Mouse (Mus musculus) kidney, embryonic 14.5 days (tissue): ENCODE data around the gene Kif3b. TPM values are rescaled to one million over a fixed set of nuclear protein-coding genes. Genes with fewer than 3 reads are reported as not detected.

Source experiments
- ATAC-seq: fragments of 200-750 bp; cut with Nextera tagmentation; 2 replicates; pipeline ENCODE4 v1.8.0; 2017; ENCODE audit warnings: moderate number of reproducible peaks, mild to moderate bottlenecking, moderate TSS enrichment, moderate library complexity; ENCODE audit not compliant: low FRiP score, low TSS enrichment
- H3K27ac ChIP-seq: fragments of 300-500 bp; sonication (generic); 2 replicates; pipeline ENCODE4 v1.5.1; 2014; ENCODE audit warnings: low read depth, mild to moderate bottlenecking, low read length, moderate library complexity, mixed read lengths
- H3K27me3 ChIP-seq: fragments of 300-500 bp; sonication (generic); 2 replicates; pipeline ENCODE4 v1.6.1; 2014; ENCODE audit warnings: mild to moderate bottlenecking, low read length; ENCODE audit not compliant: control insufficient read depth, insufficient read depth
- H3K36me3 ChIP-seq: fragments of 300-500 bp; sonication (generic); 2 replicates; pipeline ENCODE4 v1.6.1; 2014; ENCODE audit warnings: low read length, mixed read lengths; ENCODE audit not compliant: control insufficient read depth, insufficient read depth
- H3K4me1 ChIP-seq: fragments of 300-500 bp; sonication (generic); 2 replicates; pipeline ENCODE4 v1.6.1; 2014; ENCODE audit warnings: low read length, mixed read lengths; ENCODE audit not compliant: control insufficient read depth, insufficient read depth
- H3K4me2 ChIP-seq: fragments of 300-500 bp; sonication (generic); replicated peaks from 2 replicates; pipeline ENCODE4 v1.6.1; 2014; ENCODE audit warnings: low read depth, mild to moderate bottlenecking, low read length
- H3K4me3 ChIP-seq: fragments of 300-500 bp; sonication (generic); 2 replicates; pipeline ENCODE4 v1.5.1; 2014; ENCODE audit warnings: mild to moderate bottlenecking, low read length
- H3K9ac ChIP-seq: fragments of 300-500 bp; sonication (generic); 2 replicates; pipeline ENCODE4 v1.6.1; 2014; ENCODE audit warnings: low read depth, mild to moderate bottlenecking, low read length, moderate library complexity
- H3K9me3 ChIP-seq: fragments of 300-500 bp; sonication (generic); 2 replicates; pipeline ENCODE4 v1.6.1; 2016; ENCODE audit warnings: low read length; ENCODE audit not compliant: control insufficient read depth
- WGBS: fragments of 180-500 bp; shearing (Covaris S2); extraction: QIAGEN DNeasy Blood & Tissue Kit; methylation state at CpG from one replicate; pipeline ENCODE4 v1.1.7; 2014; 5-methylcytosine and 5-hydroxymethylcytosine counted together
- polyA plus RNA-seq: library from polyadenylated mRNA; unstranded; fragments of >200 nt; fragmentation: Nextera tagmentation; extraction: Ambion mirVana; gene quantifications from 2 replicates; pipeline ENCODE4 v1.2.1, GENCODE M21; 2014

Gene Kif3b
- polyA plus RNA-seq = 4.4 and 5.6 TPM in 2 replicates

DNA sequence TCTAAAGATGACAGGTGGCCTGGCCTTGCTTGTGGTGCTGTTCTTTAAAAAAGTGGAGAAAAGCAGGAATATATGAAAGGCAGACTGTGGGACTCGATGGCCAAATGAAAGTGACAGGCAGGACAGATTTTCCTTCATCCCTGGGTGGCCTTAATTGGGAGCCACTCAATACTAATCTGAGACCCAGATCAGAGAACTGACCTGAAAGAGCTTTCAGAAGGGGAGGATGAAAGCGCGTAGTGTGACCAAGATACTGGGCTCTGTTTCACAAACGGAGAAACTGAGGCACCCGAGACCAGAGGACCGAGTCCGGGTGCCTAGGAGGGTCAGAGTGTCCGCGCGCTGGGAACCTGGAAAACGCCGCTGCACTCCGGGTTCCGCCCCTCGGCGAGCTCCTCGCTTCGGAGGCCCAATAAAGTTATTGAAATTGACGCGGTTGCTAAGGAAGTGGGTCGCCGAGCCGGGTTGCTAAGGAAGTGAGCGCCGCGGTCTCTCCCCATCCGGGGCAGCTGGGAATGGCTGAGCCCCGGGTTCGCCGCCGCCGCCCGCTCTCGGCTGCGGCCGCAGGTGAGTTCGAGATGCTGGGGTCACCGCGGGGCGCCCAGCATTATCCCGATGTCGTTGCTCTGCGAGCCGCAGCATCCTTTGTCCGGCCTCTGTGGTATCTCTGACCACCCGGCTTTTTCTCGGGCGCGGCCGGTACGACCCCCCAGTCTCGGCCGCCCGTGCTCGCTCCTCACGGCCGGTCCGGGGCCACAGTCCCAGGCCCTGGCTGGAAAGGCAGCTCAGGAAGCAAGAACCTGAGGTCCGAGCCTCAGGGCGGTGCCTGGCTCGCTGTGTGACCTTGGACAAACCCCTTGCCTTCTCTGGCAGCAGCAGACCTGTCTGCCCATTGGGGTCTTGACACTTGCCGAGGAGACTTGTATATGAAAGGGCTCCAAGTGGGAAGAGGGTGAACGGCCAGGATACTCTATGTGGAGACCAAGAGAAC lies at the start of gene Kif3b:
Gene Kif3b, plus strand, starts transcription at position 476 of the 991 bp plus-strand sequence.
- no peaks in the 10 kb centered on the region for H3K36me3 ChIP-seq
- H3K4me2 ChIP-seq = peak within 1 kb of the TSS; percentile 77
- no peaks in the 10 kb centered on the region for H3K27me3 ChIP-seq
- peaks cover 15% of the 10 kb centered on the region for H3K4me1 ChIP-seq
- H3K9me3 ChIP-seq = no peaks in the 10 kb centered on the region
- under 1% methylated on average over 62 of the region's 63 CpGs for WGBS
- H3K27ac ChIP-seq = peak within 1 kb of the TSS; percentile 37; the same call in 1 of the 2 replicates
- H3K9ac ChIP-seq = peak within 1 kb of the TSS; percentile 91
- peak; percentile 91 for ATAC-seq
- H3K4me3 ChIP-seq = peak within 1 kb of the TSS; percentile 98

DNA sequence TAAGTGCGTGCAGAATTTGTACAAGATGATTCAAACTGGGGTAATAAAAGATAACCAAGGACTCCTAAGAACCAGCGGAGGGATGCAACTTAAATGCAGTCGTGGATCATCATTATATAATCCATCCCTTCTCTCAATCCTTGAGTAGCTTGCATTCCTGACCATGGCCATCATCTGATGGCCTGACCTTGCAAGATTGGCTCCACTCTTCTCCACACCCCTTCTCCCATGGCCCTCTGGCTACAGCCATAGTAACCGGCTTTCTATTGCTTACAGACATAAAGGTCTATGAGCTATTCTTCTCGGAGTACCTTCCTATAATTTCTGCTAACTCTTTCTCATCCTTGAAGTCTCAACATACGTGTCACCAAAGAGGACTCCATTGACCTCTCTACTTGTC lies 49.1 kb upstream of the Kif3b start:
- peak overlapping the region; percentile 91 for H3K4me2 ChIP-seq
- WGBS = 58% methylated on average over 6 of the region's 6 CpGs
- no peaks in the 10 kb centered on the region for H3K9me3 ChIP-seq
- H3K27me3 ChIP-seq = no peaks in the 10 kb centered on the region
- peak overlapping the region; percentile 79 for H3K4me3 ChIP-seq
- H3K9ac ChIP-seq = peak overlapping the region; percentile 91
- no peak for ATAC-seq
- H3K36me3 ChIP-seq = peaks cover 27% of the 10 kb centered on the region
- H3K4me1 ChIP-seq = peaks cover 27% of the 10 kb centered on the region
- no peak overlapping the region for H3K27ac ChIP-seq

- Histone ChIP-seq H3K36me3 (peaks cover 45% of the 10 kb centered on the region), H3K9ac (no peak overlapping the region), H3K4me3 (no peak overlapping the region), H3K4me2 (no peak overlapping the region), H3K27me3 (no peaks in the 10 kb centered on the region), H3K9me3 (no peaks in the 10 kb centered on the region), H3K27ac (no peak overlapping the region), H3K4me1 (no peaks in the 10 kb centered on the region)
- ATAC-seq = no peak
- 89% methylated on average over 5 of the region's 5 CpGs for WGBS
Measured at GRCm38 (mm10) chr2:153249751-153250150, 41.5 kb upstream of the Kif3b start.

DNA sequence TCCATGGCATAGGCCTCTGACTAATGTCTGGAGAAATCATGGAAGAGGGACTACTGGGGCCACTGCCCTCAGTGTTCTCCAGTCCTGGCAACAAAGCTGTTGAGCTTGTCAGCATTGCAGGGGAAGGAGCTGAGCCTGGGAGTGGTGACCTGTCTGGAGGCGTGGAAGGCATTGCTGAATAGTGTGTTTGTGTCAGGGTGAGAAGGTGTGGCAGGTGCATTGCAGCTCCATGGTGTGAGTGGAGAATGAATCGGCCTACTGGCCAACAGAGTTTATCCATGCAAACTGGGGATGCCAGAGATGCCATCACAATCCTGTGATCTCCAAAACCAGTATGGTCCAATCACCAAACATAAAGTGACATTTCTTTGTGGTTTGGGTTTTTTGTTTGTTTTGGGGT lies 34.6 kb upstream of the Kif3b start:
- H3K36me3 ChIP-seq = peaks cover 38% of the 10 kb centered on the region
- no peak overlapping the region for H3K4me2 ChIP-seq
- no peaks in the 10 kb centered on the region for H3K9me3 ChIP-seq
- H3K27me3 ChIP-seq = no peaks in the 10 kb centered on the region
- H3K4me1 ChIP-seq = peaks cover 7% of the 10 kb centered on the region; the same call in 1 of the 2 replicates
- no peak overlapping the region for H3K27ac ChIP-seq
- 86% methylated on average over 2 of the region's 2 CpGs for WGBS
- no peak overlapping the region for H3K9ac ChIP-seq
- no peak overlapping the region for H3K4me3 ChIP-seq
- no peak for ATAC-seq

GRCm38 (mm10) chr2:153259030-153259863 lies 32.0 kb upstream of the Kif3b start:
- 66% methylated on average over 12 of the region's 12 CpGs for WGBS
- Histone ChIP-seq H3K27ac (peak overlapping the region; percentile 24; the same call in 1 of the 2 replicates), H3K9ac (no peak overlapping the region), H3K4me3 (no peak overlapping the region), H3K27me3 (no peaks in the 10 kb centered on the region), H3K4me2 (no peak overlapping the region), H3K9me3 (no peaks in the 10 kb centered on the region), H3K36me3 (peaks cover 44% of the 10 kb centered on the region), H3K4me1 (peaks cover 7% of the 10 kb centered on the region; the same call in 1 of the 2 replicates)
- ATAC-seq = no peak

DNA sequence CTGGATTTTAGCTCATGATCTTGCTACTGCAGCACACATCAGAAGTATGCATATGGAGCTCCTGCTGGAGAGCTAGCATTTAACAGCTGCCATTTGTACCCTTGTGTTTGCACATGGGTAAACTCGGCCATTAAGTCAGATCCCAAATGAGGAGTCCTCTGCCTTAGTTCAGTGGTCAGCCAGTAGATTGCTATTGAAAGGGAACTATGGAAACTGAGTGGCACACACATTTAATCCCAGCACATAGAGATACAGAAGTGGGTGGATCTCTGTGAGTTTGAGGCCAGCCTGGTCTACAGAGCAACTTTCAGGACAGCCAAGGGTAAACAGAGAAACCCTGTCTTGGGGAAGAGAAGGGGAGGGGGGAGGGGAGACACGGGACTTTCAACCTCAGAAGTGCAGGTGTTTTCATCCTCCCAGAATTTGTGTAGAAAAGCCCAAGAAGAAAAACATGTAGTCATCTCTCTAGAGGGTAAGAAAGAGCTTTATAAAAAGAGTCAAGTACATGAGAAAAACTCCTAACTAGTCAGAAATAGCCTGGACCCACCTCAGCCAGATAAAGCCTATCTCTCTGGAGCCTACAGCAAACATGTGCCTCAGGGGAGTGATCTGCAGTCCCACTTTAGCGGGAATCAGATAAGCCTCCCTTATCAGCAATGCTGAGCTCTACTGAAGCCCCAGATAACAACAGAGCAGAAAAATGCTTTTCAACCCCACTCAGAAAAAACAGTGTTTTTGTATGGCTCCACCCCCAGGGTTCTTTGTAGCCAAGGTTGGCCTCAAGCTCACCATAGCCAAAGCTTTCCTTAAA lies 31.1 kb upstream of the Kif3b start:
- no peaks in the 10 kb centered on the region for H3K27me3 ChIP-seq
- peaks cover 43% of the 10 kb centered on the region for H3K36me3 ChIP-seq
- peaks cover 7% of the 10 kb centered on the region; the same call in 1 of the 2 replicates for H3K4me1 ChIP-seq
- H3K27ac ChIP-seq = peak overlapping the region; percentile 24; the same call in 1 of the 2 replicates
- WGBS = 59% methylated on average over 3 of the region's 3 CpGs
- no peak overlapping the region for H3K4me2 ChIP-seq
- no peaks in the 10 kb centered on the region for H3K9me3 ChIP-seq
- H3K9ac ChIP-seq = no peak overlapping the region
- no peak for ATAC-seq
- no peak overlapping the region for H3K4me3 ChIP-seq

DNA sequence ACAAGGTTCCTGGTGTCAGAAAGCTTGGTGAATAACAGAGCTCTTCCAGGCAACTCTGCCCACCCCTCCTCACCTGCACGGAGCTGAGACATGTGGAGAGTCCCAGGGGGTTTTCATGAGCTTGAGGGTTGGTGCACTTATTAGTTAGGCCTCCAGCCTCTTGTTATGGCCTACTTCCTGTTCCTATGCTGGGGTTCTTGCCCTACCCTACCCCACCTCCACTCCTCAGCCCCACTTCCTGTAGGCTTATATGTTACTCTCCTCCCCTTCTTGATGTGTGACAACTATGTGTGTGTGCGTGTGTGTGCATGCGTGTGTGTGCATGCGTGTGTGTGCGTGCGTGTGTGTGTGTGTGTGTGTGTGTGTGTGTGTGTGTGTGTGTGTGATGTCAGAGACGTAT lies 28.2 kb upstream of the Kif3b start:
- ATAC-seq = no peak
- no peaks in the 10 kb centered on the region for H3K27me3 ChIP-seq
- no peaks in the 10 kb centered on the region for H3K9me3 ChIP-seq
- H3K27ac ChIP-seq = no peak overlapping the region
- H3K4me1 ChIP-seq = peaks cover 7% of the 10 kb centered on the region; the same call in 1 of the 2 replicates
- no peak overlapping the region for H3K4me2 ChIP-seq
- H3K36me3 ChIP-seq = peaks cover 61% of the 10 kb centered on the region
- H3K4me3 ChIP-seq = no peak overlapping the region
- WGBS = 94% methylated on average over 7 of the region's 7 CpGs
- no peak overlapping the region for H3K9ac ChIP-seq

DNA sequence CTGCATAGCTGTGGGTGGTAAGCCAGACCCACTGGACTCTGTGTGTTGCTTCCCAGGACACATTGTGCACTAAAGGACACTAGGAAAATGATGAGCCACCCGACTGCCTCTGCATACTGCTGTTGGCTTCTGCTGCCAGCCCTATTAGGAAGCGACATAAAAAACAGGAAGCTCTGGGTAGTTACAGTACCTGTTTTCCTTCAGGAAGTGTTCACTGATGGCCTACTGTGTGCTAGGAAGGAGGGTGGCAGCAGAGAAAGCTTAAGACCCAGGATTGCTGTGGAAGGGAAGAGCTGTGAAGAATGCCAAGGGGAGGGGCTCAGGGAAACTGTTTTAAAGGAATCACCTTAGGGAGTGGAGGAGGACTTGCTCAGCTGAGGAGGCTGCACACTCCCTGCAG lies 23.9 kb upstream of the Kif3b start:
- 79% methylated on average over 2 of the region's 2 CpGs for WGBS
- no peaks in the 10 kb centered on the region for H3K4me1 ChIP-seq
- ATAC-seq = no peak
- H3K9ac ChIP-seq = no peak overlapping the region
- H3K4me2 ChIP-seq = no peak overlapping the region
- H3K36me3 ChIP-seq = peaks cover 42% of the 10 kb centered on the region
- H3K4me3 ChIP-seq = no peak overlapping the region
- H3K27ac ChIP-seq = no peak overlapping the region
- H3K9me3 ChIP-seq = no peaks in the 10 kb centered on the region
- no peaks in the 10 kb centered on the region for H3K27me3 ChIP-seq
